Mouse (Mus musculus) heart, postnatal 14 days (tissue): Measurements from ENCODE around the gene Mgat4a. TPM values are rescaled to one million over a fixed set of nuclear protein-coding genes. Genes with fewer than 3 reads are reported as not detected.

Source experiments
- DNase-seq, 2 experiments: peaks; one replicate each; pipeline ENCODE4 v3.0.0; 2021 to 2022
- intact Hi-C: fragments of 180-260 bp; cut with DNase I; formaldehyde crosslinking; loops from one replicate; pipeline ENCODE4 v1.15.1; 2025
- total RNA-seq, 2 experiments: library from RNA; stranded (reverse); gene quantifications; 2 replicates each; pipeline ENCODE4 v1.2.3; 2021

Gene Mgat4a
- total RNA-seq, 2 experiments from 2014 or later = 16.2 to 16.9 TPM

GRCm38 (mm10) chr1:37473251-37473650 lies 67.6 kb downstream of the Mgat4a start:
- intact Hi-C loops = loop anchor here (2.0 kb wide), 1 partner anchor 164 kb away; no protein-coding TSS in a partner anchor
- no peak for DNase-seq

GRCm38 (mm10) chr1:37471179-37472148 lies 69.4 kb downstream of the Mgat4a start:
- DNase-seq = no peak
- intact Hi-C loops = loop anchor here (2.0 kb wide), 1 partner anchor 165 kb away; no protein-coding TSS in a partner anchor

GRCm38 (mm10) chr1:37469007-37469406 lies 71.8 kb downstream of the Mgat4a start:
- intact Hi-C loops = no loop called here
- no peak for DNase-seq

GRCm38 (mm10) chr1:37467806-37468205 lies 73.0 kb downstream of the Mgat4a start:
- intact Hi-C loops = no loop called here
- DNase-seq = no peak

- no peak for DNase-seq
- intact Hi-C loops = no loop called here
Measured at GRCm38 (mm10) chr1:37466322-37466995, 74.4 kb downstream of the Mgat4a start.

GRCm38 (mm10) chr1:37464878-37465452 lies 75.9 kb downstream of the Mgat4a start:
- intact Hi-C loops = no loop called here

GRCm38 (mm10) chr1:37457546-37457945 lies 83.3 kb downstream of the Mgat4a start:
- no peak for DNase-seq
- intact Hi-C loops = no loop called here

More at GRCm38 (mm10) chr1:37464878-37465452, 75.9 kb downstream of the Mgat4a start:
- DNase-seq = no peak

- intact Hi-C loops = no loop called here
- no peak for DNase-seq
Measured at GRCm38 (mm10) chr1:37451270-37451669, 89.5 kb downstream of the Mgat4a start.

GRCm38 (mm10) chr1:37448361-37449095 lies 92.3 kb downstream of the Mgat4a start:
- intact Hi-C loops = loop anchor here (2.0 to 10.0 kb wide), 2 partner anchors 188 to 416 kb away; partner anchors contain the start of gene Tsga10
- DNase-seq = peak; percentile 62 to 77

GRCm38 (mm10) chr1:37442848-37443835 lies 97.7 kb downstream of the Mgat4a start:
- DNase-seq = no peak
- intact Hi-C loops = loop anchor here (10.0 kb wide), 1 partner anchor 422 kb away; the partner anchor contains the start of gene Tsga10

GRCm38 (mm10) chr1:37436419-37436818 lies 104.4 kb downstream of the Mgat4a start:
- intact Hi-C loops = no loop called here
- no peak for DNase-seq

- DNase-seq = no peak
- intact Hi-C loops = no loop called here
Measured at GRCm38 (mm10) chr1:37430297-37430840, 110.4 kb downstream of the Mgat4a start.

GRCm38 (mm10) chr1:37429366-37430296 lies 111.2 kb downstream of the Mgat4a start, which contains the start of the genes Coa5 and Unc50:
TSS of gene Coa5 (minus strand) at chr1:37430103.
TSS of gene Unc50 (plus strand) at chr1:37430139.
- intact Hi-C loops = no loop called here

GRCm38 (mm10) chr1:37428911-37429310 lies 111.9 kb downstream of the Mgat4a start:
- intact Hi-C loops = no loop called here
- DNase-seq = peak in 1 of 2 experiments; percentile 14

More at GRCm38 (mm10) chr1:37429366-37430296, 111.2 kb downstream of the Mgat4a start, which contains the start of the genes Coa5 and Unc50:
- peak; percentile 94 to 97 for DNase-seq

- intact Hi-C loops = no loop called here
- no peak for DNase-seq
Measured at GRCm38 (mm10) chr1:37427144-37427875, 113.5 kb downstream of the Mgat4a start.

GRCm38 (mm10) chr1:37419420-37419819 lies 121.4 kb downstream of the Mgat4a start:
- DNase-seq = peak; percentile 50 to 75

More at GRCm38 (mm10) chr1:37419420-37419819, 121.4 kb downstream of the Mgat4a start:
- intact Hi-C loops = no loop called here
